Mouse (Mus musculus): ENCODE measurements around the gene Fam47c. TPM values are rescaled to one million over a fixed set of nuclear protein-coding genes. Genes with fewer than 3 reads are reported as not detected.

The Fam47c gene
- polyA plus RNA-seq (2017; shearing (Covaris generic)): not detected

DNA sequence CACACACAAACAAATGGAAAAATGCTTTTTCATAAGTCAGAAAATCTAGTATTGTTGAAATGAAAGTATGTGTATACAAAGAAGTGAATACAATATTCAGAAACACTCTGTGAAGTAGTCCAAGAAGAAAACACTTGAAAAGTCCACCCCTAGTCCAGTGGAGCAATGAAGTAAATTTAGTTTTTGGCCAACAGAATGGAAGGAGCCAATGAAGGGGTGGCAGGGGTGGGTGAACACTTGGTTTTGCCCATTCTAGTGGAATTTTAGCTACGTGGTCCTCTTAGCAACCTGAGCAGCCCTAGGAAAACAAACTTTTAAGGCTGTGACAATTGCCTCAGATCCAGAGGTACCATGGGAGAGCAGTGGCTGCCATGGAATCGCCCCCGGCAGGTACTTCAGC is at the start of gene Fam47c:
Fam47c (plus strand) TSS at position 301 of the 400 bp plus-strand sequence.

Other genes with a start within 250 kb of the Fam47c start
- gene Prrg1, start 153.9 kb upstream of the Fam47c start, polyA plus RNA-seq (2017; shearing (Covaris generic)): 6.9 TPM